Mouse (Mus musculus) CH12.LX (cell line): ENCODE results near the gene Tob1.

Source experiments
- CHD1 ChIP-seq: IDR thresholded peaks from 2 replicates; pipeline ENCODE4 v1.6.1; 2012; ENCODE audit warnings: low read depth, low read length, improper control_type of control experiment, inconsistent platforms
- CTCF ChIP-seq, 2 experiments: IDR thresholded peaks in 1 of 2; conservative IDR thresholded peaks in 1 of 2; 2 replicates each; pipeline ENCODE4 v1.5.1; 2011 to 2012; ENCODE audit warnings: low read depth in 2 of 2, low read length in 2 of 2, improper control_type of control experiment in 1 of 2, inconsistent platforms in 1 of 2, mild to moderate bottlenecking in 1 of 2, moderate library complexity in 1 of 2
- E2F4 ChIP-seq: IDR thresholded peaks from 2 replicates; pipeline ENCODE4 v1.6.1; 2011; ENCODE audit warnings: low read depth, low read length, improper control_type of control experiment; ENCODE audit not compliant: insufficient replicate concordance
- POLR2A ChIP-seq: IDR thresholded peaks from 2 replicates; pipeline ENCODE4 v1.6.1; 2011; ENCODE audit warnings: low read depth, mild to moderate bottlenecking, improper control_type of control experiment, low read length
- POLR2AphosphoS2 ChIP-seq: IDR thresholded peaks from 2 replicates; pipeline ENCODE4 v1.6.1; 2011; ENCODE audit warnings: low read depth, low read length, improper control_type of control experiment
- TBP ChIP-seq: conservative IDR thresholded peaks from 2 replicates; pipeline ENCODE4 v1.6.1; 2011; ENCODE audit warnings: low read depth, low read length, improper control_type of control experiment
- UBTF ChIP-seq: IDR thresholded peaks from 2 replicates; pipeline ENCODE4 v1.6.1; 2012; ENCODE audit warnings: low read depth, mild to moderate bottlenecking, inconsistent platforms, low read length, improper control_type of control experiment, moderate library complexity
- USF1 ChIP-seq: IDR thresholded peaks from 2 replicates; pipeline ENCODE4 v1.6.1; 2014; ENCODE audit warnings: low read depth, mild to moderate bottlenecking, inconsistent platforms, low read length, improper control_type of control experiment

GRCm38 (mm10) chr11:94211124-94211603 is at the start of gene Tob1:
- peak in 1 of 2 experiments; percentile 49; a peak in 2 of 4 replicates for TF ChIP-seq CTCF (conservative IDR thresholded peaks at IDR 0.05 in 1 of 2, IDR thresholded peaks at IDR 0.05 in 1 of 2; ENCODE audit: low read depth in 2 of 2, low read length in 2 of 2)
- TF ChIP-seq TBP = peak; percentile 96
- peak; percentile 100 for TF ChIP-seq POLR2A
- no peak for TF ChIP-seq E2F4
- TF ChIP-seq USF1 = no peak
- TF ChIP-seq CHD1 = no peak
- TF ChIP-seq POLR2AphosphoS2 = peak; percentile 98
- peak; percentile 95 for TF ChIP-seq UBTF
